ENCODE assay signal across 19 mouse cellular contexts in genomic region chr11:116882446-116882845, GRCm38 (mm10). TPM values are rescaled to one million over a fixed set of nuclear protein-coding genes. Genes with fewer than 3 reads are reported as not detected.
"Had no signal": no experiment of that assay in that cellular context is flagged by ENCODE, and none has a peak within 500 bp of the region (broad histone marks: within the 10 kb centered on the region; RNA-seq: fewer than 3 reads in every experiment).

No protein-coding gene starts in this region.

- DNase-seq: lung, adult 18-20 months; lung, embryonic 14.5 days; lung, postnatal 10 days; lung, postnatal 4 days; midbrain, embryonic 14.5 days; retina, postnatal 1 day; right cerebral cortex, postnatal 14 days; thymus, adult 18-20 months; thymus, postnatal 14 days; thymus, postnatal 36 days had no signal

- H3K27ac ChIP-seq: midbrain, embryonic 10.5 days; midbrain, embryonic 12.5 days; neural tube, embryonic 13.5 days; neural tube, embryonic 15.5 days; stomach, embryonic 15.5 days had no signal

- H3K36me3 ChIP-seq: midbrain, embryonic 10.5 days; midbrain, embryonic 12.5 days; neural tube, embryonic 13.5 days; neural tube, embryonic 15.5 days; stomach, embryonic 15.5 days had no signal

- H3K9ac ChIP-seq: lung, embryonic 14.5 days; midbrain, embryonic 12.5 days; neural tube, embryonic 13.5 days; neural tube, embryonic 15.5 days; stomach, embryonic 15.5 days had no signal

- H3K4me3 ChIP-seq: midbrain, embryonic 10.5 days; midbrain, embryonic 12.5 days; myocyte; neural tube, embryonic 13.5 days; neural tube, embryonic 15.5 days; stomach, embryonic 15.5 days had no signal

- H3K4me2 ChIP-seq: lung, embryonic 14.5 days; midbrain, embryonic 12.5 days; neural tube, embryonic 13.5 days; neural tube, embryonic 15.5 days; stomach, embryonic 15.5 days had no signal

- ATAC-seq: midbrain, embryonic 16.5 days had no signal

- H3K27me3 ChIP-seq: stomach, embryonic 15.5 days had no signal

- H3K9me3 ChIP-seq: midbrain, embryonic 10.5 days; midbrain, embryonic 12.5 days; neural tube, embryonic 13.5 days; neural tube, embryonic 15.5 days; stomach, embryonic 15.5 days had no signal

RNA-seq across cellular contexts. Expression of gene Mgat5b, which starts 36.2 kb away (rescaled TPM):
- polyA plus RNA-seq: liver, embryonic 16.5 days; myocyte; spleen, adult 2 months had no signal
